Mouse (Mus musculus): ENCODE data around the gene Trf. TPM values are rescaled to one million over a fixed set of nuclear protein-coding genes. Genes with fewer than 3 reads are reported as not detected.
A peak's percentile ranks its signal among the peaks of the same experiment; 100 is the strongest.
"Not testable (repeated sequence)": the region's sequence is repeated elsewhere in the genome, so short reads cannot be mapped to it uniquely, and the experiment has no call there.

Trf gene
- polyA plus RNA-seq, 1 experiment from 2014 or later = 17.2 TPM

DNA sequence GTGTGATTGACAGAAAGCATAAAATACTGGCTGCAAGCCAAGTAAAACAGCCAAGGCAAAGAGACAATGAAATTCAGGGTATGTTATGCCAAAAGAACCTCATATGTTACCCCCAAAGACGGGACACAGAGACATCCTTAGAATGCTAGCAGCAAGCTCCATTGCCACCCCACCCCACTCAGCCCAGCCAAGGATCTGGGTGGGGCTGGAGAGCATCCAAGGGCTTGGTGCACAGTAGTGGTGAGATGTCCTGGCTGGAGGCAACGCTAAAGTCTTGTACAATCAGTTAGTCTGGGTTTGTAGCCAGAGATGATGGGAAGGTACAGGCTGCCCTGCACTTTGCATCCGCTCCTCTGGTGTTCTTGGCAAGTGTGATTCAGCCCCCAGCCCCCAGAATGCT is 49.9 kb downstream of the Trf start:
- Histone ChIP-seq H3K4me2 (replicated peaks; ENCODE audit: low read depth, low read length) (peak overlapping the region; percentile 68), H3K36me3 (ENCODE audit: control insufficient read depth, insufficient read depth, low read length) (no peaks in the 10 kb centered on the region), H3K9me3 (ENCODE audit: control insufficient read depth, low read length) (no peaks in the 10 kb centered on the region), H3K4me3 (ENCODE audit: low read length) (peak overlapping the region; percentile 47), H3K27ac (ENCODE audit: low read depth, low read length) (no peak overlapping the region), H3K4me1 (ENCODE audit: control insufficient read depth, insufficient read depth, low read length) (no peaks in the 10 kb centered on the region), H3K9ac (ENCODE audit: low read depth, low read length) (peak overlapping the region; percentile 63), H3K27me3 (ENCODE audit: control insufficient read depth, insufficient read depth, low read length) (no peaks in the 10 kb centered on the region)
- ATAC-seq (ENCODE audit: low FRiP score, low TSS enrichment) = peak; percentile 17
- 72% methylated on average over 3 of the region's 3 CpGs for WGBS

DNA sequence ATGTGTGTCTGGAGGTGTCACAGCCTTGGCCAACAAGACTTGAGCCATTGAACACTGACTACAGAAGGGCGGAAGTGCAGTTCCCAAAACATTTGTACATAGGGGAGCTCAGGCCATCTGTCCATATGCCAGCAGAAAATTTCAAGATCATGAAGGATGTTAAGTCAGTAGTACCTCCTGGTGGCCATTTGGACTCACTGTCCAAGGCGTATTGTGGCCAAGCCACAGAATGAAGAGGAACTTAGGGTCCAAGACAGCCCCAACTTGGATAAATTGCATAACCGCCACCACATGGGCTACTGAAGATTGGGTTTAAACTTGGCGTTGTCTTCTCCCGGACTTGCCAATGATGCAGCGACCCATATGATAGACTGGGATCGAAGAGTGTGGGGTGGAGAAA is 54.6 kb downstream of the Trf start:
- H3K4me3 ChIP-seq (ENCODE audit: low read length) = no peak overlapping the region
- no peak for ATAC-seq (ENCODE audit: low FRiP score, low TSS enrichment)
- H3K9ac ChIP-seq (ENCODE audit: low read depth, low read length) = no peak overlapping the region
- no peaks in the 10 kb centered on the region for H3K36me3 ChIP-seq (ENCODE audit: control insufficient read depth, insufficient read depth, low read length)
- H3K4me2 ChIP-seq (replicated peaks; ENCODE audit: low read depth, low read length) = no peak overlapping the region
- H3K27ac ChIP-seq (ENCODE audit: low read depth, low read length) = no peak overlapping the region
- H3K27me3 ChIP-seq (ENCODE audit: control insufficient read depth, insufficient read depth, low read length) = no peaks in the 10 kb centered on the region
- 95% methylated on average over 7 of the region's 7 CpGs for WGBS
- H3K9me3 ChIP-seq (ENCODE audit: control insufficient read depth, low read length) = no peaks in the 10 kb centered on the region
- no peaks in the 10 kb centered on the region for H3K4me1 ChIP-seq (ENCODE audit: control insufficient read depth, insufficient read depth, low read length)

DNA sequence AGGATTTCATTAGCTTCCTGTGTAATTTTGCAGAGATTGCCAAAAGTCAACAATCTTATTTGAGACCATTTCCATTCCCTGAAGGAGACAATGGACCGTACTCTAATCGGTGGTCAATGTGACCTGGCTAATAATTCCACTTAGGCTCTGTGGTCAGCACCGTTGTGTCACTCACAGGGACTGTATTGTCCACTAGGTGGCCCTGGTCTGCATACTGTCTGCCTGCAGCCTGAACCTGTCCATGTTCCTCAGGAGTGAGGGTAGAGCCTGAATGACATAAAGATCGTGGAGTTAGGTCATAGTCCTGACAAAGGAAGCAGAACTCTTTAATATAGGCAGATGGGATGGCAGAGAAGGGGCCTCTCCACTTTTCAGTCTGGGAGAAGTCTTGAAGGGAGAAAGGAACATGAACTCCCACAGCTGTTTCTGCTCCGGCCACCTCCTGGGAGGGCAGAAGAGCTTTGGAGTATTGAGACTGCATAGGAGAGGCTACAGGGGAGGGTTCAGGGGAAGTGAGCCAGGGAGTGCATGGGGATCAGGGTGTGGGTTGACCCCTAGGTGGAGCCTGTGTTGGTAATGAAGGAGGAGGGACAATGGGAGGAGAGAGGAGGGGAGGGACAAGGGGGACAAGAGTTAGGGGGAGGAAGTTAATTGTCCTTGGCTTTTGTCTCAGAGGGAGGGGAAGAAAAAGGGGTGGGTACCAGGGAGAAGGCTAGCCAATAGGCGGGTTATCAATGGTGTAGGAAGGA is 55.3 kb downstream of the Trf start:
- whole genome bisulfite sequencing = 49% methylated on average over 6 of the region's 6 CpGs
- Histone ChIP-seq H3K9me3 (ENCODE audit: control insufficient read depth, low read length) (no peaks in the 10 kb centered on the region), H3K4me2 (replicated peaks; ENCODE audit: low read depth, low read length) (no peak overlapping the region), H3K27ac (ENCODE audit: low read depth, low read length) (no peak overlapping the region), H3K27me3 (ENCODE audit: control insufficient read depth, insufficient read depth, low read length) (no peaks in the 10 kb centered on the region), H3K4me3 (ENCODE audit: low read length) (no peak overlapping the region), H3K4me1 (ENCODE audit: control insufficient read depth, insufficient read depth, low read length) (no peaks in the 10 kb centered on the region), H3K36me3 (ENCODE audit: control insufficient read depth, insufficient read depth, low read length) (no peaks in the 10 kb centered on the region), H3K9ac (ENCODE audit: low read depth, low read length) (no peak overlapping the region)
- ATAC-seq (ENCODE audit: low FRiP score, low TSS enrichment) = peak; percentile 48; the same call in 1 of the 2 replicates

DNA sequence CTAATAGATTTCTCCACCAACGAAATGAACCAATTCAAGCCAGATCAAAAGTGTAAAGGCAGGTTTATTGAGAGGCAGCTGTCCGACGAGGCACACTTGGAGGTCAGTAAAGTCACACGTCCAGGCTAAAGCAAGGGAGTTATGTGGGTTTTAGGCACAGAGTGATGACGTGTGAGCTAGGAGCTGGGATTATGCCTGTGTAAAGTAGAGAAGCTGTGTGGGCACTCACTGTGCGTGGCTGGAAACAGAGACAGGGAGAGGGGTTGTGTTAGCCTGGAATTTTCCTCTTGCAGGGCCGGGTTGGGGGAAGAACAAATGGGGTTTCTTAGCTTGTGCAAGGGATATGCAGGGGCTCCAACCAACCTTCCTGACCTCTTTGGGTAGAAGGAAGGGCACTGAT is 61.5 kb downstream of the Trf start:
- no peak overlapping the region for H3K9ac ChIP-seq (ENCODE audit: low read depth, low read length)
- H3K27ac ChIP-seq (ENCODE audit: low read depth, low read length) = no peak overlapping the region
- no peaks in the 10 kb centered on the region for H3K4me1 ChIP-seq (ENCODE audit: control insufficient read depth, insufficient read depth, low read length)
- H3K27me3 ChIP-seq (ENCODE audit: control insufficient read depth, insufficient read depth, low read length) = no peaks in the 10 kb centered on the region
- H3K4me3 ChIP-seq (ENCODE audit: low read length) = no peak overlapping the region
- no peak for ATAC-seq (ENCODE audit: low FRiP score, low TSS enrichment)
- WGBS = 47% methylated on average over 7 of the region's 7 CpGs
- no peak overlapping the region for H3K4me2 ChIP-seq (replicated peaks; ENCODE audit: low read depth, low read length)
- H3K36me3 ChIP-seq (ENCODE audit: control insufficient read depth, insufficient read depth, low read length) = no peaks in the 10 kb centered on the region
- no peaks in the 10 kb centered on the region for H3K9me3 ChIP-seq (ENCODE audit: control insufficient read depth, low read length)

DNA sequence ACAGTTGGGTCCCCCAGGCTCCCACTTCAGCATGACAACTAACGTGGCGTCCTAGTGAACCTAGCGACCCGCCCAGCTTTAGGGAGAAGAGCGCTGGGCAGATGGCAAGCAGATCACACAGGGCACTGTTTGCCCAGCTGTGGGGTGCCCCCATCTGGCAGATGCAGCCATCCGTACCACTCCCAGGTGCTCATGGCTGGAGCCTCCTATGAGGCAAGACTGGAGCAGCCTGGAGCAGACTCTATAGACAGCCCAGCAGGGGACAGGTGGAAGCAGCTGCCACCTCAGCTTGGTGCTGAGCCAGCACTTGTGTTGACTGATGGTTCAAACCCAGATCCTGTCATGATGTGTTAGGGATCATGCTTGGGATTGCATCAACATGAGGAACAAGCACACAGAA is 62.2 kb downstream of the Trf start:
- no peaks in the 10 kb centered on the region for H3K27me3 ChIP-seq (ENCODE audit: control insufficient read depth, insufficient read depth, low read length)
- H3K4me2 ChIP-seq (replicated peaks; ENCODE audit: low read depth, low read length) = no peak overlapping the region
- no peaks in the 10 kb centered on the region for H3K4me1 ChIP-seq (ENCODE audit: control insufficient read depth, insufficient read depth, low read length)
- H3K4me3 ChIP-seq (ENCODE audit: low read length) = no peak overlapping the region
- H3K27ac ChIP-seq (ENCODE audit: low read depth, low read length) = no peak overlapping the region
- H3K36me3 ChIP-seq (ENCODE audit: control insufficient read depth, insufficient read depth, low read length) = no peaks in the 10 kb centered on the region
- peak; percentile 50; the same call in 1 of the 2 replicates for ATAC-seq (ENCODE audit: low FRiP score, low TSS enrichment)
- no peak overlapping the region for H3K9ac ChIP-seq (ENCODE audit: low read depth, low read length)
- 73% methylated on average over 6 of the region's 6 CpGs for WGBS
- H3K9me3 ChIP-seq (ENCODE audit: control insufficient read depth, low read length) = no peaks in the 10 kb centered on the region

DNA sequence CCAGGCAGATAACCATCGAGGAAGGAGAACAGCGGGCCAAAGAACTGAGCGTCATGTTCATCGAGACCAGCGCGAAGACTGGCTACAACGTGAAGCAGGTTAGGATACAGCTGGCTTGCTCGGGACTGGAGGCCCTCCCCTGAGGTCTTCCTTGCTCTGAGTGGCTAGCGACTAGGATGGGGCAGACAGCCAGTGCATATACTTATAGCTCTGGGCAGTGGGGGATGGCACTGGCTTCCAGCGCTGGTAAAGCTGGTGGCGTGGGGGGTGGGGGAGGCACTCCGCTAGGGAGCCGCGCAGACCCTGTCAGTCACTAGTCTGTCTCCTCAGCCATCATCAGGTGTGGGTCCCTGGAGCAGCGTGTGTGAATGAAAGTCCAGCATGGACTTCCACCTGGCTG is 66.4 kb downstream of the Trf start:
- Histone ChIP-seq H3K27ac (ENCODE audit: low read depth, low read length) (no peak overlapping the region), H3K4me1 (ENCODE audit: control insufficient read depth, insufficient read depth, low read length) (no peaks in the 10 kb centered on the region), H3K36me3 (ENCODE audit: control insufficient read depth, insufficient read depth, low read length) (no peaks in the 10 kb centered on the region), H3K9ac (ENCODE audit: low read depth, low read length) (no peak overlapping the region), H3K27me3 (ENCODE audit: control insufficient read depth, insufficient read depth, low read length) (no peaks in the 10 kb centered on the region), H3K4me3 (ENCODE audit: low read length) (no peak overlapping the region), H3K9me3 (ENCODE audit: control insufficient read depth, low read length) (no peaks in the 10 kb centered on the region), H3K4me2 (replicated peaks; ENCODE audit: low read depth, low read length) (no peak overlapping the region)
- ATAC-seq (ENCODE audit: low FRiP score, low TSS enrichment) = no peak
- 75% methylated on average over 15 of the region's 15 CpGs for WGBS

DNA sequence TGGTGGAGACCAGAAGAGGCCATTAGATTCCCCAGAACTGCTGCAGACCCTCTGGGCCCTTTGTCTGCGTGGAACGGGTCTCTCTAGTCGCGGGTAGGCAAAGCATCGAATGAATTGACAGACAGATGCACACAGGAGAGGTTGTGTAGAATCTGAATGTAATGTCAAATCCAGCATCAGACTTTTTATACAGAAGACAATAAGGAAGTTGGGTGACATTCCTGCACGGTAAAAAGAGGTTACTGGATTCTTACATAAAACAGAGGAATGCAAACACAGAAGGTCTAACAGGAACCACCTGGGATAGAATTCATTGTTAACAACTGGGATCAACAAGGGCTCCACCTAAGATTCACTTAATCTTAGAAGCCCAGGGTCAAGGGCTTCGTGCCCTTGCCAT is 75.1 kb downstream of the Trf start:
- H3K9me3 ChIP-seq (ENCODE audit: control insufficient read depth, low read length); H3K27ac ChIP-seq (ENCODE audit: low read depth, low read length); H3K4me3 ChIP-seq (ENCODE audit: low read length); ATAC-seq (ENCODE audit: low FRiP score, low TSS enrichment); H3K27me3 ChIP-seq (ENCODE audit: control insufficient read depth, insufficient read depth, low read length); H3K4me2 ChIP-seq (replicated peaks; ENCODE audit: low read depth, low read length); H3K36me3 ChIP-seq (ENCODE audit: control insufficient read depth, insufficient read depth, low read length); H3K9ac ChIP-seq (ENCODE audit: low read depth, low read length); H3K4me1 ChIP-seq (ENCODE audit: control insufficient read depth, insufficient read depth, low read length): not testable (repeated sequence)
- WGBS = 85% methylated on average over 7 of the region's 7 CpGs

DNA sequence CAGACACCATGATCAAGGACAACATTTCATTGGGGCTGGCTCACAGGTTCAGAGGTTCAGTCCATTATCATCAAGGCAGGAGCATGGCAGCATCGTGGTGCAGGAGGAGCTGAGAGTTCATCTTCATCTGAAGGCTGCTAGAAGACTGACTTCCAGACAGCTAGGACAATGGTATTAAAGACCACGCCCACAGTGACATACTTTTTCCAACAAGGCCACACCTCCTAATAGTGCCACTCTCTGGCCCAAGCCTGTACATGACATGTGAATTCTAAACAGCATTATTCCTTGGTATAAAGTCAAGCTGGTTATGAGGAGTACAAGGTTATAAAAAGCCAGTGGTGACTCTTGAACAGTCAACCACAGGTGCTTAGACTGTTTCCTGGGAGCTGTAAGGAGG is 75.7 kb downstream of the Trf start:
- no peak overlapping the region for H3K9ac ChIP-seq (ENCODE audit: low read depth, low read length)
- 93% methylated on average over 2 of the region's 2 CpGs for WGBS
- H3K9me3 ChIP-seq (ENCODE audit: control insufficient read depth, low read length) = no peaks in the 10 kb centered on the region
- no peak overlapping the region for H3K4me3 ChIP-seq (ENCODE audit: low read length)
- H3K4me2 ChIP-seq (replicated peaks; ENCODE audit: low read depth, low read length) = no peak overlapping the region
- no peaks in the 10 kb centered on the region for H3K4me1 ChIP-seq (ENCODE audit: control insufficient read depth, insufficient read depth, low read length)
- no peaks in the 10 kb centered on the region for H3K36me3 ChIP-seq (ENCODE audit: control insufficient read depth, insufficient read depth, low read length)
- H3K27me3 ChIP-seq (ENCODE audit: control insufficient read depth, insufficient read depth, low read length) = no peaks in the 10 kb centered on the region
- no peak overlapping the region for H3K27ac ChIP-seq (ENCODE audit: low read depth, low read length)
- ATAC-seq (ENCODE audit: low FRiP score, low TSS enrichment) = no peak
